Mouse (Mus musculus) testis, adult 2 months (tissue): ENCODE results near the gene Fmnl1.

Experiments used
- CTCF ChIP-seq: fragments of 200-500 bp; IDR thresholded peaks from 2 replicates; pipeline ENCODE4 v1.5.1; 2012; ENCODE audit warnings: low read depth, mild to moderate bottlenecking, inconsistent platforms, low read length, moderate library complexity; ENCODE audit not compliant: control insufficient read depth, insufficient read depth, insufficient replicate concordance
- POLR2A ChIP-seq: fragments of 200-500 bp; IDR thresholded peaks from 2 replicates; pipeline ENCODE4 v1.6.1; 2012; ENCODE audit warnings: low read depth, mild to moderate bottlenecking, inconsistent platforms, low read length, moderate library complexity; ENCODE audit not compliant: control insufficient read depth

GRCm38 (mm10) chr11:103146386-103146785 lies 24.5 kb upstream of the Fmnl1 start:
- no peak for TF ChIP-seq CTCF
- TF ChIP-seq POLR2A = no peak
